In the genomic region with DNA sequence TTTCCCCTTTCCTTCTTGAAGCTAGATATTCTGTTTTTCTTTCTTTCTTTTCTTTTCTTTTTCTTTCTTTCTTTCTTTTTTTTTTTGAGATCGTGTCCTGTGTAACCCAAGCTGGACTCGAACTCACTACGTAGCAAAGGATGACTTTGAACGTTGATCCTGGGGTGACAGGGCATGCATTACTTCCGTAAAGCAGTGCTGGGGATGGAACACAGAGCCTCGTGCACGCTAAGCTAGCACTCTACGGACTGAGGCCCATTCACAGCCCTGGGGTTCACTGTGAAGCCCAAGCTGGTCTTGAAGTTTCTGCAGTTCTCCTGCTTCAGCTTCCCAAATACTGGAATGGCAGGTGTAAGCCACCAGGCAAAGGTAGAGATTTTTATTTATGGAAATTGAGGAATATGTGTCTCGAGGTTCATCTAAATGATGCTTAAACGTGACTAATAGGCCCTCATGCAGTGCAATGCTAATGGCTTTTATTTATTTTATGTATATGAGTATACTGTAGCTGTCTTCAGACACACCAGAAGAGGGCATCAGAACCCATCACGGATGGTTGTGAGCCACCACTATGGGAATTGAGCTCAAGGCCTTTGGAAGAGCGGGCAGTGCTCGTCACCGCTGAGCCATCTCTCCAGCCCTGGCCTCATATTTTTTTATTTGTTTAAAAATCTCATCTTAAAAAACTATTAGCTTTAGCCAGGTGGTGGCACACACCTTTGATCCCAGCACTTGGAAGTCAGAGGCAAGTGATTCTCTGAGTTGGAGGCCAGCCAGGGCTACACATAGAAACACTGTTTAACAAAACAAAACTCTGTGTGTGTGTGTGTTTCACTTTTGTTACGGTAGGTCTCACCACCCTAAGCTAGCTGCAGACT, we compare ENCODE assay signal across 8 mouse cellular contexts. TPM values are rescaled to one million over a fixed set of nuclear protein-coding genes. Genes with fewer than 3 reads are reported as not detected.
DNase-seq lines count a peak whose midpoint lies in the region; ATAC-seq and TF ChIP-seq lines count a peak whose summit lies in the region.

No protein-coding gene starts in this region.

- ATAC-seq in lung, embryonic 14.5 days (ENCODE audit: insufficient read depth) = no peak
- no peak for ATAC-seq in embryonic facial prominence, embryonic 12.5 days (ENCODE audit: insufficient number of reproducible peaks, insufficient read depth, low FRiP score, low TSS enrichment)
- ATAC-seq in kidney, embryonic 15.5 days (replicated peaks; ENCODE audit: low FRiP score) = no peak
- ATAC-seq in neural tube, embryonic 12.5 days (ENCODE audit: low FRiP score, low read depth) = no peak

- H3K36me3 ChIP-seq in lung, embryonic 14.5 days (ENCODE audit: insufficient read depth) = peaks cover 18% of the 10 kb centered on the region; the same call in 1 of the 2 replicates
- H3K36me3 ChIP-seq in embryonic facial prominence, embryonic 12.5 days = peaks cover 10% of the 10 kb centered on the region
- peaks cover 18% of the 10 kb centered on the region for H3K36me3 ChIP-seq in kidney, embryonic 15.5 days
- H3K36me3 ChIP-seq in neural tube, embryonic 12.5 days = peaks cover 13% of the 10 kb centered on the region; the same call in 1 of the 2 replicates

- H3K4me3 ChIP-seq in lung, embryonic 14.5 days (ENCODE audit: low read depth, low read length) = peak overlapping the region; percentile 86
- peak overlapping the region; percentile 92 for H3K4me3 ChIP-seq in embryonic facial prominence, embryonic 12.5 days
- peak overlapping the region; percentile 78 for H3K4me3 ChIP-seq in kidney, embryonic 15.5 days (replicated peaks)
- peak overlapping the region; percentile 71 for H3K4me3 ChIP-seq in neural tube, embryonic 12.5 days

- H3K27ac ChIP-seq in lung, embryonic 14.5 days (ENCODE audit: low read depth) = no peak overlapping the region
- H3K27ac ChIP-seq in embryonic facial prominence, embryonic 12.5 days = no peak overlapping the region
- peak overlapping the region; percentile 48; the same call in 1 of the 2 replicates for H3K27ac ChIP-seq in kidney, embryonic 15.5 days
- no peak overlapping the region for H3K27ac ChIP-seq in neural tube, embryonic 12.5 days

- H3K4me1 ChIP-seq in lung, embryonic 14.5 days (ENCODE audit: insufficient read depth) = 0 out of 2 replicates have a peak, but pooled peaks cover 7% of the 10 kb centered on the region
- peaks cover 13% of the 10 kb centered on the region for H3K4me1 ChIP-seq in embryonic facial prominence, embryonic 12.5 days
- H3K4me1 ChIP-seq in kidney, embryonic 15.5 days = peaks cover 13% of the 10 kb centered on the region
- H3K4me1 ChIP-seq in neural tube, embryonic 12.5 days = peaks cover 9% of the 10 kb centered on the region

- DNase-seq in lung, embryonic 14.5 days = peak; percentile 9
- no peak for DNase-seq in lung, postnatal 4 days
- no peak for DNase-seq in ovary, adult 18-20 months (ENCODE audit: low spot score)
- no peak for DNase-seq in yolk sac, embryonic 10.5 days (ENCODE audit: low spot score)
- no peak for DNase-seq in left cerebral cortex, adult 9 months (ENCODE audit: low spot score in 2 of 2)

- 24% methylated on average over 15 of the region's 15 CpGs for WGBS in lung, embryonic 14.5 days
- 32% methylated on average over 15 of the region's 15 CpGs for WGBS in embryonic facial prominence, embryonic 12.5 days
- 27% methylated on average over 15 of the region's 15 CpGs for WGBS in kidney, embryonic 15.5 days
- WGBS in neural tube, embryonic 12.5 days = 33% methylated on average over 15 of the region's 15 CpGs

- peak overlapping the region; percentile 69 for H3K9ac ChIP-seq in lung, embryonic 14.5 days
- peak overlapping the region; percentile 84 for H3K9ac ChIP-seq in embryonic facial prominence, embryonic 12.5 days
- H3K9ac ChIP-seq in kidney, embryonic 15.5 days = peak overlapping the region; percentile 82
- peak overlapping the region; percentile 64 for H3K9ac ChIP-seq in neural tube, embryonic 12.5 days

- H3K9me3 ChIP-seq in lung, embryonic 14.5 days (ENCODE audit: low read depth, low read length) = no peaks in the 10 kb centered on the region
- H3K9me3 ChIP-seq in embryonic facial prominence, embryonic 12.5 days = no peaks in the 10 kb centered on the region
- no peaks in the 10 kb centered on the region for H3K9me3 ChIP-seq in kidney, embryonic 15.5 days (replicated peaks)
- no peaks in the 10 kb centered on the region for H3K9me3 ChIP-seq in neural tube, embryonic 12.5 days

- H3K4me2 ChIP-seq in lung, embryonic 14.5 days = peak overlapping the region; percentile 92
- H3K4me2 ChIP-seq in embryonic facial prominence, embryonic 12.5 days (replicated peaks) = peak overlapping the region; percentile 90
- H3K4me2 ChIP-seq in kidney, embryonic 15.5 days = peak overlapping the region; percentile 78
- peak overlapping the region; percentile 82 for H3K4me2 ChIP-seq in neural tube, embryonic 12.5 days (replicated peaks)

- no peaks in the 10 kb centered on the region for H3K27me3 ChIP-seq in lung, embryonic 14.5 days (ENCODE audit: insufficient read depth, low read length)
- no peaks in the 10 kb centered on the region for H3K27me3 ChIP-seq in embryonic facial prominence, embryonic 12.5 days
- no peaks in the 10 kb centered on the region for H3K27me3 ChIP-seq in kidney, embryonic 15.5 days
- no peaks in the 10 kb centered on the region for H3K27me3 ChIP-seq in neural tube, embryonic 12.5 days (replicated peaks)

- TF ChIP-seq CTCF in lung, embryonic 14.5 days (IDR thresholded peaks at IDR 0.05; ENCODE audit: low read depth) = peak; percentile 25; the same call in 1 of the 2 replicates

RNA-seq across cellular contexts. Expression of a gene that starts 2.1 kb away (rescaled TPM):
- 324 and 338 TPM in 2 replicates for polyA plus RNA-seq in lung, embryonic 14.5 days (2014; fragmentation: Nextera tagmentation; extraction: Ambion mirVana)
- 307 and 317 TPM in 2 replicates for polyA plus RNA-seq in embryonic facial prominence, embryonic 12.5 days (2016; fragmentation: Nextera tagmentation; extraction: Ambion mirVana)
- 292 and 299 TPM in 2 replicates for polyA plus RNA-seq in kidney, embryonic 15.5 days (2015; fragmentation: Nextera tagmentation; extraction: Ambion mirVana)
- polyA plus RNA-seq in neural tube, embryonic 12.5 days (2016; fragmentation: Nextera tagmentation; extraction: Ambion mirVana) = 228 and 231 TPM in 2 replicates

RNA-seq across cellular contexts. Expression of a gene that starts 23.3 kb away (rescaled TPM):
- not detected in 2 replicates for polyA plus RNA-seq in lung, embryonic 14.5 days (2014; fragmentation: Nextera tagmentation; extraction: Ambion mirVana)
- 0.15 TPM in 1 of 2 replicates, not detected in the other for polyA plus RNA-seq in embryonic facial prominence, embryonic 12.5 days (2016; fragmentation: Nextera tagmentation; extraction: Ambion mirVana)
- polyA plus RNA-seq in kidney, embryonic 15.5 days (2015; fragmentation: Nextera tagmentation; extraction: Ambion mirVana) = 0.32 TPM in 2 replicates
- polyA plus RNA-seq in neural tube, embryonic 12.5 days (2016; fragmentation: Nextera tagmentation; extraction: Ambion mirVana) = 0.15 and 0.22 TPM in 2 replicates

RNA-seq across cellular contexts. Expression of a gene that starts 31.0 kb away (rescaled TPM):
- polyA plus RNA-seq in lung, embryonic 14.5 days (2014; fragmentation: Nextera tagmentation; extraction: Ambion mirVana) = 5.8 and 6.6 TPM in 2 replicates
- polyA plus RNA-seq in embryonic facial prominence, embryonic 12.5 days (2016; fragmentation: Nextera tagmentation; extraction: Ambion mirVana) = 7.4 and 7.6 TPM in 2 replicates
- 3.9 and 4.2 TPM in 2 replicates for polyA plus RNA-seq in kidney, embryonic 15.5 days (2015; fragmentation: Nextera tagmentation; extraction: Ambion mirVana)
- 11.2 and 12.0 TPM in 2 replicates for polyA plus RNA-seq in neural tube, embryonic 12.5 days (2016; fragmentation: Nextera tagmentation; extraction: Ambion mirVana)

RNA-seq across cellular contexts. Expression of a gene that starts 31.6 kb away (rescaled TPM):
- polyA plus RNA-seq in lung, embryonic 14.5 days (2014; fragmentation: Nextera tagmentation; extraction: Ambion mirVana) = 2.1 and 2.9 TPM in 2 replicates
- polyA plus RNA-seq in embryonic facial prominence, embryonic 12.5 days (2016; fragmentation: Nextera tagmentation; extraction: Ambion mirVana) = 1.9 and 3.3 TPM in 2 replicates
- 3.2 and 3.4 TPM in 2 replicates for polyA plus RNA-seq in kidney, embryonic 15.5 days (2015; fragmentation: Nextera tagmentation; extraction: Ambion mirVana)
- 6.0 and 6.4 TPM in 2 replicates for polyA plus RNA-seq in neural tube, embryonic 12.5 days (2016; fragmentation: Nextera tagmentation; extraction: Ambion mirVana)

RNA-seq across cellular contexts. Expression of a gene that starts 56.0 kb away (rescaled TPM):
- 557 and 559 TPM in 2 replicates for polyA plus RNA-seq in lung, embryonic 14.5 days (2014; fragmentation: Nextera tagmentation; extraction: Ambion mirVana)
- 504 and 505 TPM in 2 replicates for polyA plus RNA-seq in embryonic facial prominence, embryonic 12.5 days (2016; fragmentation: Nextera tagmentation; extraction: Ambion mirVana)
- 435 and 459 TPM in 2 replicates for polyA plus RNA-seq in kidney, embryonic 15.5 days (2015; fragmentation: Nextera tagmentation; extraction: Ambion mirVana)
- polyA plus RNA-seq in neural tube, embryonic 12.5 days (2016; fragmentation: Nextera tagmentation; extraction: Ambion mirVana) = 421 and 426 TPM in 2 replicates
